Mouse (Mus musculus) myocyte (in vitro differentiated cells): ENCODE results near the gene Dpagt1. TPM values are rescaled to one million over a fixed set of nuclear protein-coding genes. Genes with fewer than 3 reads are reported as not detected.

ENCODE experiments used
- H3K27me3 ChIP-seq: one replicate; pipeline ENCODE4 v1.6.1; 2011; ENCODE audit not compliant: control insufficient read depth, insufficient read depth, insufficient read length
- H3K36me3 ChIP-seq: one replicate; pipeline ENCODE4 v1.6.1; 2011; ENCODE audit not compliant: control insufficient read depth, insufficient read depth
- H3K4me2 ChIP-seq: one replicate; pipeline ENCODE4 v1.6.1; 2011; ENCODE audit warnings: low read depth, control low read depth
- H3K4me3 ChIP-seq: one replicate; pipeline ENCODE4 v1.5.1; 2011; ENCODE audit warnings: mild to moderate bottlenecking, control low read depth, moderate library complexity
- H3K79me2 ChIP-seq: one replicate; pipeline ENCODE4 v1.6.1; 2011; ENCODE audit not compliant: control insufficient read depth, insufficient read depth
- H3ac ChIP-seq: one replicate; pipeline ENCODE4 v1.6.1; 2011; ENCODE audit not compliant: control insufficient read depth, insufficient read length
- CEBPB ChIP-seq: IDR thresholded peaks from 2 replicates; pipeline ENCODE4 v1.6.1; 2011; ENCODE audit warnings: mild to moderate bottlenecking, moderate library complexity; ENCODE audit not compliant: poor library complexity, insufficient read depth, severe bottlenecking
- E2F4 ChIP-seq: IDR thresholded peaks from one replicate; pipeline ENCODE4 v1.6.1; 2011; ENCODE audit warnings: mild to moderate bottlenecking, control low read depth, moderate library complexity; ENCODE audit not compliant: insufficient read depth
- MAX ChIP-seq: IDR thresholded peaks from one replicate; pipeline ENCODE4 v1.6.1; 2011; ENCODE audit warnings: low read depth, mild to moderate bottlenecking, control low read depth
- MYOD1 ChIP-seq, 3 experiments: IDR thresholded peaks; one replicate each; pipeline ENCODE4 v1.6.1; 2011; ENCODE audit warnings: control low read depth in 2 of 3, low read depth in 2 of 3, mild to moderate bottlenecking in 2 of 3, moderate library complexity in 1 of 3; ENCODE audit not compliant: insufficient read length in 2 of 3, control insufficient read depth in 1 of 3
- MYOG ChIP-seq, 3 experiments: IDR thresholded peaks; one replicate each; pipeline ENCODE4 v1.6.1; 2011; ENCODE audit warnings: control low read depth in 2 of 3, low read depth in 2 of 3, mild to moderate bottlenecking in 2 of 3; ENCODE audit not compliant: insufficient read length in 2 of 3, control insufficient read depth in 1 of 3, insufficient read depth in 1 of 3
- POLR2A ChIP-seq: IDR thresholded peaks from one replicate; pipeline ENCODE4 v1.6.1; 2011; ENCODE audit warnings: low read depth, mild to moderate bottlenecking, control low read depth, moderate library complexity; ENCODE audit not compliant: insufficient read length
- POLR2AphosphoS2 ChIP-seq: IDR thresholded peaks from one replicate; pipeline ENCODE4 v1.6.1; 2011; ENCODE audit warnings: low read depth, control low read depth; ENCODE audit not compliant: insufficient read length
- REST ChIP-seq: IDR thresholded peaks from one replicate; pipeline ENCODE4 v1.6.1; 2011; ENCODE audit warnings: mild to moderate bottlenecking, control low read depth, moderate library complexity; ENCODE audit not compliant: insufficient read depth, insufficient read length
- SRF ChIP-seq: IDR thresholded peaks from one replicate; pipeline ENCODE4 v1.6.1; 2011; ENCODE audit warnings: low read depth; ENCODE audit not compliant: control insufficient read depth, insufficient read length
- TCF12 ChIP-seq: IDR thresholded peaks from one replicate; pipeline ENCODE4 v1.6.1; 2011; ENCODE audit warnings: mild to moderate bottlenecking, control low read depth; ENCODE audit not compliant: poor library complexity, insufficient read depth, severe bottlenecking
- TCF3 ChIP-seq: IDR thresholded peaks from one replicate; pipeline ENCODE4 v1.6.1; 2011; ENCODE audit warnings: low read depth, control low read depth; ENCODE audit not compliant: insufficient read length
- USF1 ChIP-seq: IDR thresholded peaks from one replicate; pipeline ENCODE4 v1.6.1; 2011; ENCODE audit warnings: low read depth, mild to moderate bottlenecking, control low read depth, moderate library complexity
- polyA plus RNA-seq: library from polyadenylated mRNA; unstranded; fragments of >200 nt; fragmentation: generic; extraction: Trizol; gene quantifications from one replicate; pipeline ENCODE4 v1.2.1, GENCODE M21; 2012; ENCODE audit warnings: missing spikeins

Dpagt1 gene
- polyA plus RNA-seq, 1 experiment, result 26.3 TPM

DNA sequence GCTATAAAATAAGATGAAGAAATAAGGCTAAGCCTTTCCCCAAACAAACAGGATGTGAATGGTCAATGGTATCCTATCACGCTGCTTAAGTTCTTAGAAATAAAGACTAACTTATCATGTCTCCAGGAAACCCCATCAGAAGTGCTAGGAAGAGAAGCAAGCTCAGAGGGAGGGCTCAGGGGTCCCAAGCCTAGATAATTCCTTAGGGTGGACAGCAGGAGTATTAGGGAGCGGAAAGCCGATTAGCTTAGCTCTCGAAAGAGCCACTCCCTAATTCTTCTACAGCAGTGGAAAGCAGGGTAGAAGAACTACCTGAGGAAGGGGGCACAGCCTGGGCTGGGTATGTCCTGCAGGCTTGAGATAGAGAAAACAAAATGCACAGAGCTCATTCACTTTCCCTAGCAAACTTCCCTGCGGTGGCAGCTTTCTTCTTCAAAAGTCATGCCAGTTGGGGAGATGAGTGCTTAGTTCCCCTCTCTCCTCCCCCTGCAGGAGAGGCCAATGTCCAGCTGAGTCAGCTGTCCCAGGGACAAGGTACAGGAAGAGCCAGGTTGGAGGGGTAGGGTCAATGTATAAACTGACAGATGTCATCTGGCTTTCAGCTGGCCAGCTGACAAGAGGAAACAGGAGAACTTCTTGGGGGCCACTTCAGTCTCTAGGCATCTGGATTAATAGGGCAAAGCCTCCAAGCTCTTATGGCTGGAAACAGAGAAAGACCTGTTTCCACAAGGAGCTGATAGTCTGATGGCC, 7.6 kb upstream of the Dpagt1 start:
- Histone ChIP-seq H3K36me3 (no peaks in the 10 kb centered on the region), H3K4me3 (peak overlapping the region; percentile 43), H3K4me2 (peak overlapping the region; percentile 92), H3ac (peak overlapping the region; percentile 75), H3K79me2 (no peaks in the 10 kb centered on the region), H3K27me3 (no peaks in the 10 kb centered on the region)
- no peak for TF ChIP-seq POLR2A
- TF ChIP-seq USF1, result no peak
- TF ChIP-seq TCF3, result no peak
- TF ChIP-seq MAX, result no peak
- TF ChIP-seq CEBPB, result no peak
- no peak for TF ChIP-seq POLR2AphosphoS2
- TF ChIP-seq MYOD1 (IDR thresholded peaks at IDR 0.05; ENCODE audit: control insufficient read depth in 1 of 3, insufficient read length in 2 of 3, low read depth in 2 of 3), result no peak
- TF ChIP-seq TCF12, result no peak
- TF ChIP-seq E2F4, result no peak
- TF ChIP-seq MYOG (IDR thresholded peaks at IDR 0.05; ENCODE audit: control insufficient read depth in 1 of 3, insufficient read depth in 1 of 3, insufficient read length in 2 of 3, low read depth in 2 of 3), result no peak
- no peak for TF ChIP-seq SRF
- no peak for TF ChIP-seq REST

DNA sequence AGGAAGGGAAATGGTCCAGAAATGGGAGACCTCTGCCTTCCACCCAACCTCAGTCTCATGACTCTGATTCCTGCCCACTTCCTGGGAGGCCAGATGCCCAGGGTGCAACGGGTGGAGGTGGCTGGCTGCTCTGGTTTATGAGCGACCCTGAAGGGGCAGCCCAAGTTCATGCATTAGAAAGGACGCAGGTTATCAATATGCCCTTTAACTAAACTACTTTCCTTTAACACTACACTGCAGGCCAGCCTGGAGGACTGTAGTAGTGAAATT, 7.1 kb upstream of the Dpagt1 start:
- Histone ChIP-seq H3K36me3 (no peaks in the 10 kb centered on the region), H3K4me2 (peak overlapping the region; percentile 92), H3K4me3 (peak overlapping the region; percentile 43), H3ac (peak overlapping the region; percentile 75), H3K79me2 (no peaks in the 10 kb centered on the region), H3K27me3 (no peaks in the 10 kb centered on the region)
- TF ChIP-seq USF1, result no peak
- no peak for TF ChIP-seq REST
- no peak for TF ChIP-seq SRF
- no peak for TF ChIP-seq POLR2A
- TF ChIP-seq E2F4, result no peak
- no peak for TF ChIP-seq POLR2AphosphoS2
- TF ChIP-seq CEBPB, result no peak
- no peak for TF ChIP-seq TCF3
- no peak for TF ChIP-seq MYOD1 (IDR thresholded peaks at IDR 0.05; ENCODE audit: control insufficient read depth in 1 of 3, insufficient read length in 2 of 3, low read depth in 2 of 3)
- TF ChIP-seq TCF12, result no peak
- TF ChIP-seq MAX, result no peak
- no peak for TF ChIP-seq MYOG (IDR thresholded peaks at IDR 0.05; ENCODE audit: control insufficient read depth in 1 of 3, insufficient read depth in 1 of 3, insufficient read length in 2 of 3, low read depth in 2 of 3)

DNA sequence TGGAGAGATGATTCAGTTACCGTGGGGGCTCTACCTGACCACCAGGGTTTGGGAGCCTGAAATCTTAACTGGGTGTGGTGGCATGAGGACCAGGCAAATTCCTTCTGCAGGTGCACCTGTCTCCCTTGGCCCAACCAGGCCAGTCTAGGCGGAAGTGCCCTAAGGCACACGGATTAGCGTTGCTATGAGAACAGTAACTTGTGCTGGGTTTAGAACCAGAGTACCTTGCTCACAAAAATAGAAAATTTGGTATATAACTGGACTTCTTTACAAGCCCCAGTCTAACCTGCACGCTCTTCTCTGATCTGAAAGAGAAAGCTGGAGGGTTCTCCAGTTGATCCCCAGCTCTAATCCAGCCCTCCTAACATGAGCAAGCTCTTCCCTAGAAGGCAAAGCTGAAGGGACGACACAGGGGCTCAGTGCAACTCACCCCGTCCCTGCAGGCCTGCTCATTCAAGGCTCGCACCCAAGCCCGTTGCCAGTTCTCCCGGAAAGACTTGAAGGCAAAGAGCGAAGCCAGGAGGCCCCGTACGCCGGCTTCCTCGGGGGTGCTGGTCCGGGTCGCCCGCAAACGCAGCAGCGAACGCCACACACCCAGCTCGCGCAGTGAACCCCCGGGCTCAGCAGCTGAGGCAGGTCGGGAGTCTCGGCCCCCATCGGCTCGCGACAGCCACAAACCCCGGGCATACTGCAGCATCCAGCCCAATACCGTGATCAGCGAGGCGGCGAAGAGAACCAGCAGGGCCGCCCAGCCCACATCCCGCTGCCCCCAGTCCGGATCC, 6.5 kb upstream of the Dpagt1 start:
- H3K79me2 ChIP-seq, result no peaks in the 10 kb centered on the region
- H3K36me3 ChIP-seq, result no peaks in the 10 kb centered on the region
- H3K4me2 ChIP-seq, result peak overlapping the region; percentile 92
- H3K4me3 ChIP-seq, result peak overlapping the region; percentile 43
- no peak for TF ChIP-seq TCF12
- no peak for TF ChIP-seq SRF
- peak in 2 of 3 experiments; percentile 5 to 28 for TF ChIP-seq MYOD1 (IDR thresholded peaks at IDR 0.05; ENCODE audit: control insufficient read depth in 1 of 3, insufficient read length in 2 of 3, low read depth in 2 of 3)
- TF ChIP-seq CEBPB, result no peak
- TF ChIP-seq POLR2A, result no peak
- no peak for TF ChIP-seq TCF3
- peak in 1 of 3 experiments; percentile 17 for TF ChIP-seq MYOG (IDR thresholded peaks at IDR 0.05; ENCODE audit: control insufficient read depth in 1 of 3, insufficient read depth in 1 of 3, insufficient read length in 2 of 3, low read depth in 2 of 3)
- TF ChIP-seq REST, result no peak
- peak overlapping the region; percentile 75 for H3ac ChIP-seq
- no peaks in the 10 kb centered on the region for H3K27me3 ChIP-seq

DNA sequence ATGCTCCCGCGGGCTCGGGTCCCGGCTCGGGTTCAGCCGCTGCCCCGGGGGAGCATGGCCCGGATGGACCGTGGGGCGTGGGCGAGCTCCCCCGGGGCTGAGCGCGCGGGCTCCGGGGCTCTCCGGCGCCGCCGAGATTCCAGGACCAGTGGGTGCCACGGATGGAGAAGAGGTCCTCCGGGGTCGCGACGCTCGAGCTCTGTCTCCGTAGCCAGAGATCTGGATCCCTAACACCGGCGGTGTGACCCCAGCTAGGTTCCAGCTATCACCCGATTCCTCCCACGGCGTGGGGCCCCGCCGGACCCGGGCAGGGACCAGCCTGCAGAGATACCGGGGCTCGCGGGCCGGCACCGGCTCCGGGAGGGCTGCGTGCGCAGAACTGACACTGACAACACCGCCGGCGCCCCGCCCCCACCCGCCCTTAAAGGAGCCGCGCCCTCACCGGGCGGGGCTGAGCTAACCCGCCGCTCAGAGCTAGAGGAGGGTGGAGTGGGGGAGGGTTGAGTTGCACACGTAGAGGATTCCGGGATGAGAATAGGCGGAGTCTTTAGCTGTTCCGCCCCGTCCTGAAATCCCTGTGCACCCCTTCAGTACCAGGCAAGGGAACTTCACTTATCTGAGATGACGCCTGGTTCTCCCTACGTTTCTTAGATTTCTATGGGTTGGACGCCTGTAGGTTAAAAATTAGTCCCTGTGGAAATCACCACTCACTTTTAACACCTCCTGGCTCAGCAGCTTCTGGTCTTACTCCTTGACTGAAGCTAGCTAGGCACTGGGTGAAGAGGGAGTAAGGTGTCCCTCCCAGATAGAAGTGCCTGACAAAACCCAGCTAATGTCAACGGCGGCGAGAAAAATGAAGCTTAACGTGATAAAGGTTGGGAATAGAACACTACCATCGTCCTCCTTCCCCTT, 5.7 kb upstream of the Dpagt1 start, which contains the start of gene C2cd2l:
C2cd2l (minus strand) TSS at position 399 of the 912 bp plus-strand sequence.
- peak; percentile 80 for TF ChIP-seq POLR2A
- peak; percentile 9 for TF ChIP-seq POLR2AphosphoS2
- no peak for TF ChIP-seq TCF3
- Histone ChIP-seq H3K36me3 (no peaks in the 10 kb centered on the region), H3ac (peak within 1 kb of the TSS; percentile 75), H3K4me2 (peak within 1 kb of the TSS; percentile 92), H3K27me3 (no peaks in the 10 kb centered on the region), H3K79me2 (no peaks in the 10 kb centered on the region), H3K4me3 (peak within 1 kb of the TSS; percentile 43)
